Mouse (Mus musculus) liver, embryonic 14.5 days (tissue): Measurements from ENCODE around the gene Gabbr2.

ENCODE experiments used
- CTCF ChIP-seq: IDR thresholded peaks from 2 replicates; pipeline ENCODE4 v1.5.1; 2016; ENCODE audit warnings: antibody characterized with exemption, low read depth, control low read depth
- EP300 ChIP-seq: IDR thresholded peaks from 2 replicates; pipeline ENCODE4 v1.6.1; 2016; ENCODE audit warnings: antibody characterized with exemption, low read depth

DNA sequence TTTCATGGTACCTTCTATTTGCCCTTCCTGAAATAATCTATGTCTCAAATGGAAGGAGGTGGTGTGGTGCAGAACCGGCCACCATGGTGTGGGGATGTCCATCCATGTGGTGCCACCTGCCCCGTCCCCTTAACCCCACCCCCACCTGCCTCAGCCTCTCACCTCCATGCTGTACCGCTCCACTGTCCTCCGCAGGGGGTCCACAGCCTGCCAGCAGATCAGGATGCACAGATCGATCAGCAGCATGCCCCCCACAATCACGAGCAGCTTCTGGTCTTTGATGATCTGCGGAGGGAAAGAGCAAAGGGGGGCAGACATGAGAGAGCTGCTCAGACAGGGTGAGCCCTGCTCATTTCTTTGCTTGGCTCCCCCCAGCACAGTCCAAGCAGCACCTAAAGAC is 273.0 kb downstream of the Gabbr2 start:
- TF ChIP-seq CTCF (no peak), EP300 (no peak)
